Mouse (Mus musculus): ENCODE measurements around the gene Bcl2l11. TPM values are rescaled to one million over a fixed set of nuclear protein-coding genes. Genes with fewer than 3 reads are reported as not detected.
"Not testable (repeated sequence)": the region's sequence is repeated elsewhere in the genome, so short reads cannot be mapped to it uniquely, and the experiment has no call there.

Bcl2l11 gene
- polyA plus RNA-seq, 1 experiment from 2014 or later = 15.3 TPM

GRCm38 (mm10) chr2:128096070-128096469, 29.8 kb upstream of the Bcl2l11 start:
- Histone ChIP-seq H3K27ac (ENCODE audit: low read depth, low read length) (no peak overlapping the region), H3K9ac (ENCODE audit: low read depth, low read length) (no peak overlapping the region), H3K4me1 (replicated peaks; ENCODE audit: control insufficient read depth, insufficient read depth, low read length) (no peaks in the 10 kb centered on the region), H3K4me2 (no peak overlapping the region), H3K27me3 (replicated peaks; ENCODE audit: control insufficient read depth, insufficient read depth, low read length) (no peaks in the 10 kb centered on the region), H3K4me3 (ENCODE audit: low read depth, low read length) (no peak overlapping the region), H3K9me3 (ENCODE audit: control insufficient read depth, low read length) (no peaks in the 10 kb centered on the region), H3K36me3 (ENCODE audit: control insufficient read depth, insufficient read depth, low read length) (no peaks in the 10 kb centered on the region)
- WGBS = 79% methylated on average over 1 of the region's 1 CpGs
- no peak for DNase-seq (ENCODE audit: low spot score)
- no peak for ATAC-seq (replicated peaks; ENCODE audit: low FRiP score)

- WGBS = 80% methylated on average over 4 of the region's 5 CpGs
- H3K4me2 ChIP-seq; H3K27ac ChIP-seq (ENCODE audit: low read depth, low read length); ATAC-seq (replicated peaks; ENCODE audit: low FRiP score); DNase-seq (ENCODE audit: low spot score); H3K36me3 ChIP-seq (ENCODE audit: control insufficient read depth, insufficient read depth, low read length); H3K9me3 ChIP-seq (ENCODE audit: control insufficient read depth, low read length); H3K27me3 ChIP-seq (replicated peaks; ENCODE audit: control insufficient read depth, insufficient read depth, low read length); H3K4me1 ChIP-seq (replicated peaks; ENCODE audit: control insufficient read depth, insufficient read depth, low read length); H3K9ac ChIP-seq (ENCODE audit: low read depth, low read length); H3K4me3 ChIP-seq (ENCODE audit: low read depth, low read length): not testable (repeated sequence)
Observed at GRCm38 (mm10) chr2:128098118-128098517, 27.7 kb upstream of the Bcl2l11 start.

DNA sequence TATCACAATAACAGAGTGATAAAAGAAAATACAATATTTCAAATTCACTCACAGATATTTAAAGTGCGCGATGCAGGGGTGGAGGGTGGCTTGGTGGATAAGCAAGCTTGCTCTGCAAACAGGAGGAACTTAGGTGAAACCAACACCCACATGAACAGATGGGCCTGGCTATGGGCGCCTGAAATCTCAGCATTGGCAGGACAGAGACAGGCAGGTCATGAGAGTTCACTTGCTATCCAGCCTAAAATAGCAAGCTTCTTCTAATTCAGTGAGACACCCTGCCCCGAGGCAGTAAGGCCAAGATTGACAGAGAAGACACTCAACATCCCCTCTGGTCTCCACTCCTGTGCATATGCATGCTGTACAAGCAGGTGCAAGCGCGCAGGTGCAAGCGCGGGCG, 23.8 kb upstream of the Bcl2l11 start:
- Histone ChIP-seq H3K4me2 (no peak overlapping the region), H3K36me3 (ENCODE audit: control insufficient read depth, insufficient read depth, low read length) (no peaks in the 10 kb centered on the region), H3K9ac (ENCODE audit: low read depth, low read length) (no peak overlapping the region), H3K27me3 (replicated peaks; ENCODE audit: control insufficient read depth, insufficient read depth, low read length) (no peaks in the 10 kb centered on the region), H3K9me3 (ENCODE audit: control insufficient read depth, low read length) (no peaks in the 10 kb centered on the region), H3K4me3 (ENCODE audit: low read depth, low read length) (no peak overlapping the region), H3K27ac (ENCODE audit: low read depth, low read length) (no peak overlapping the region), H3K4me1 (replicated peaks; ENCODE audit: control insufficient read depth, insufficient read depth, low read length) (no peaks in the 10 kb centered on the region)
- DNase-seq (ENCODE audit: low spot score) = no peak
- ATAC-seq (replicated peaks; ENCODE audit: low FRiP score) = no peak
- WGBS = 88% methylated on average over 9 of the region's 9 CpGs

DNA sequence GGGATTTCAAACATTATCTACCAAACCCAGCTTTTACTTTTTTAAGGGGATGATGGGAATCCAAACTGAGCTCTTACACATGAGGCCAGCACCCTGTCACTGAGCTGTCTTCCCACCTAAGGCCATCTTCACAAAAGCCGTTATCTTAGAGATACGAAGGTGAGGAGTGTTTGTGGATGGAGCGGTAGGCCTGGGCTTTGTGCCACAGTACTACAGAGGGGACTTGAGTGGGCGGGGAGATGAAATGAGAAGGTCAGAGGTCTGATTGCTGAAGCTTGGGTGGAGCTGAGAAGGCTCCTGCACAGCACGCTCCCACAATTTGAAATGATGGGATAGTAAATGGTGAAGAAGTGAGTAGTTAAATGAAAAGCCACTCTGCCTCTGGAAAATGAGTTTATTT, 21.0 kb upstream of the Bcl2l11 start:
- ATAC-seq (replicated peaks; ENCODE audit: low FRiP score) (no peak), DNase-seq (ENCODE audit: low spot score) (no peak)
- no peak overlapping the region for H3K4me2 ChIP-seq
- no peak overlapping the region for H3K27ac ChIP-seq (ENCODE audit: low read depth, low read length)
- H3K27me3 ChIP-seq (replicated peaks; ENCODE audit: control insufficient read depth, insufficient read depth, low read length) = no peaks in the 10 kb centered on the region
- no peaks in the 10 kb centered on the region for H3K9me3 ChIP-seq (ENCODE audit: control insufficient read depth, low read length)
- H3K4me3 ChIP-seq (ENCODE audit: low read depth, low read length) = no peak overlapping the region
- H3K4me1 ChIP-seq (replicated peaks; ENCODE audit: control insufficient read depth, insufficient read depth, low read length) = no peaks in the 10 kb centered on the region
- 66% methylated on average over 5 of the region's 5 CpGs for WGBS
- H3K9ac ChIP-seq (ENCODE audit: low read depth, low read length) = no peak overlapping the region
- no peaks in the 10 kb centered on the region for H3K36me3 ChIP-seq (ENCODE audit: control insufficient read depth, insufficient read depth, low read length)

GRCm38 (mm10) chr2:128105651-128106050, 20.2 kb upstream of the Bcl2l11 start:
- ATAC-seq (replicated peaks; ENCODE audit: low FRiP score) (no peak), DNase-seq (ENCODE audit: low spot score) (no peak)

GRCm38 (mm10) chr2:128111537-128111936, 14.3 kb upstream of the Bcl2l11 start:
- Histone ChIP-seq H3K27ac (ENCODE audit: low read depth, low read length) (no peak overlapping the region), H3K4me1 (replicated peaks; ENCODE audit: control insufficient read depth, insufficient read depth, low read length) (no peaks in the 10 kb centered on the region), H3K9me3 (ENCODE audit: control insufficient read depth, low read length) (no peaks in the 10 kb centered on the region), H3K4me3 (ENCODE audit: low read depth, low read length) (no peak overlapping the region), H3K36me3 (ENCODE audit: control insufficient read depth, insufficient read depth, low read length) (no peaks in the 10 kb centered on the region), H3K9ac (ENCODE audit: low read depth, low read length) (no peak overlapping the region), H3K4me2 (no peak overlapping the region), H3K27me3 (replicated peaks; ENCODE audit: control insufficient read depth, insufficient read depth, low read length) (no peaks in the 10 kb centered on the region)
- ATAC-seq (replicated peaks; ENCODE audit: low FRiP score) (no peak), DNase-seq (ENCODE audit: low spot score) (no peak)
- 69% methylated on average over 9 of the region's 9 CpGs for WGBS

More at GRCm38 (mm10) chr2:128105651-128106050, 20.2 kb upstream of the Bcl2l11 start:
- Histone ChIP-seq H3K4me1 (replicated peaks; ENCODE audit: control insufficient read depth, insufficient read depth, low read length) (no peaks in the 10 kb centered on the region), H3K27ac (ENCODE audit: low read depth, low read length) (no peak overlapping the region), H3K9me3 (ENCODE audit: control insufficient read depth, low read length) (no peaks in the 10 kb centered on the region), H3K4me2 (no peak overlapping the region), H3K4me3 (ENCODE audit: low read depth, low read length) (no peak overlapping the region), H3K27me3 (replicated peaks; ENCODE audit: control insufficient read depth, insufficient read depth, low read length) (no peaks in the 10 kb centered on the region), H3K9ac (ENCODE audit: low read depth, low read length) (no peak overlapping the region), H3K36me3 (ENCODE audit: control insufficient read depth, insufficient read depth, low read length) (no peaks in the 10 kb centered on the region)
- WGBS = 75% methylated on average over 11 of the region's 11 CpGs

DNA sequence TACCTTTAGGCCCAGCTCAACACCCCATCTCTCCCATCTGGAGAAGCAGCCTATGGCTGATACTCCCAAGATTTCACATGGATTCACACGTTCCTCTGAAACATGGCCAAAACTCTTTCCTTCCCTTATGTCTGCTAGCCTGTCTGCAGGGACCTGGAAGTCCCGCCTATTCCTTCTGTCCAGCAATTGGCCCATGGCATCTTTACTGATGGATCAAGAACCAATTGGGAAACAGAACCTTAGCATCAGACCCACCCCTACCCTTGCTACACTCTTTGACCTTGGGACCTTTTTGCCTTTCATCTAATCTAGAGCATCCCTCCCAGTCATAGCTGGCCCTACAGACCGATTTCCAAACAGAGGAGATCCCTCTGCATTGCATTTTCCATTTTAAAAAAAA, 11.2 kb upstream of the Bcl2l11 start:
- DNase-seq (ENCODE audit: low spot score) = no peak
- WGBS = 73% methylated on average over 3 of the region's 3 CpGs
- Histone ChIP-seq H3K4me1 (replicated peaks; ENCODE audit: control insufficient read depth, insufficient read depth, low read length) (no peaks in the 10 kb centered on the region), H3K36me3 (ENCODE audit: control insufficient read depth, insufficient read depth, low read length) (no peaks in the 10 kb centered on the region), H3K9me3 (ENCODE audit: control insufficient read depth, low read length) (no peaks in the 10 kb centered on the region), H3K27me3 (replicated peaks; ENCODE audit: control insufficient read depth, insufficient read depth, low read length) (no peaks in the 10 kb centered on the region), H3K27ac (ENCODE audit: low read depth, low read length) (no peak overlapping the region), H3K4me2 (no peak overlapping the region), H3K4me3 (ENCODE audit: low read depth, low read length) (no peak overlapping the region), H3K9ac (ENCODE audit: low read depth, low read length) (no peak overlapping the region)
- ATAC-seq (replicated peaks; ENCODE audit: low FRiP score) = no peak

GRCm38 (mm10) chr2:128115579-128115978, 10.3 kb upstream of the Bcl2l11 start:
- no peaks in the 10 kb centered on the region for H3K36me3 ChIP-seq (ENCODE audit: control insufficient read depth, insufficient read depth, low read length)
- H3K4me1 ChIP-seq (replicated peaks; ENCODE audit: control insufficient read depth, insufficient read depth, low read length) = no peaks in the 10 kb centered on the region
- no peak overlapping the region for H3K4me2 ChIP-seq
- H3K27ac ChIP-seq (ENCODE audit: low read depth, low read length) = no peak overlapping the region
- H3K27me3 ChIP-seq (replicated peaks; ENCODE audit: control insufficient read depth, insufficient read depth, low read length) = 0 out of 2 replicates have a peak, but pooled peaks cover 4% of the 10 kb centered on the region
- DNase-seq (ENCODE audit: low spot score) = no peak
- H3K9ac ChIP-seq (ENCODE audit: low read depth, low read length) = no peak overlapping the region
- no peaks in the 10 kb centered on the region for H3K9me3 ChIP-seq (ENCODE audit: control insufficient read depth, low read length)
- WGBS = 47% methylated on average over 4 of the region's 4 CpGs
- ATAC-seq (replicated peaks; ENCODE audit: low FRiP score) = no peak
- no peak overlapping the region for H3K4me3 ChIP-seq (ENCODE audit: low read depth, low read length)

DNA sequence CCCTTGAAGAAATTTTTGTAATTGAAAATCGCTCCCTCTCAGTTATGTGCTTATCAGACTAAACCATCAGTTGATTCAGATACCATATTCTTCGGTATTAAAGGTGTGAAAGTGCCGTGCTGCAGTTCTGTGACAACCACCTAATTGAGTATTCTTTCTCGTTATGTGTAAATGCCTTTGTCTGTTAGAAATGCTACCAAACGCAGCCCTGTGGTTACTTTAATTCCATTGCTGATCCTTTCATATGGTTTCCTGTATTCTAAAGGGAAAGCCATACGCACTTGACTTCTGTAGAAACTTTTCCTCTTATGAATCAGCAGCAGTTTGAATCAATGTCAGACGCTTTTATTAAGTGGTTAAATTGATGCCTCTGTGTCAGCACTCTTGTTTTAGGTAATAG, 8.2 kb upstream of the Bcl2l11 start:
- DNase-seq (ENCODE audit: low spot score) (no peak), ATAC-seq (replicated peaks; ENCODE audit: low FRiP score) (no peak)
- Histone ChIP-seq H3K36me3 (ENCODE audit: control insufficient read depth, insufficient read depth, low read length) (no peaks in the 10 kb centered on the region), H3K4me2 (no peak overlapping the region), H3K9me3 (ENCODE audit: control insufficient read depth, low read length) (no peaks in the 10 kb centered on the region), H3K27me3 (replicated peaks; ENCODE audit: control insufficient read depth, insufficient read depth, low read length) (peaks cover 14% of the 10 kb centered on the region), H3K4me3 (ENCODE audit: low read depth, low read length) (no peak overlapping the region), H3K9ac (ENCODE audit: low read depth, low read length) (no peak overlapping the region), H3K4me1 (replicated peaks; ENCODE audit: control insufficient read depth, insufficient read depth, low read length) (peaks cover 1% of the 10 kb centered on the region; the same call in 1 of the 2 replicates), H3K27ac (ENCODE audit: low read depth, low read length) (no peak overlapping the region)
- WGBS = 78% methylated on average over 7 of the region's 7 CpGs

Data from liver, embryonic 11.5 days (tissue).